Mouse (Mus musculus) brain, embryonic 14.5 days (tissue): ENCODE measurements at regions not wholly inside any gene's neighbourhood (a gene's known extent, or its start where the extent isn't known, plus 50 kb on each side); places are given as distances from the start of the nearest gene placed in this dataset.

Experiments
- DNase-seq: peaks from one replicate; pipeline ENCODE4 v3.0.0-alpha.2; 2011; ENCODE audit warnings: low read depth
- CTCF ChIP-seq: fragments of 200-500 bp; IDR thresholded peaks from 2 replicates; pipeline ENCODE4 v1.5.1; 2012; ENCODE audit warnings: inconsistent platforms, mild to moderate bottlenecking, moderate library complexity, borderline replicate concordance; ENCODE audit not compliant: insufficient read depth, insufficient read length; ENCODE audit errors: extremely low read depth
- POLR2A ChIP-seq: fragments of 200-500 bp; IDR thresholded peaks from 2 replicates; pipeline ENCODE4 v1.6.1; 2012; ENCODE audit warnings: mild to moderate bottlenecking, inconsistent platforms, borderline replicate concordance; ENCODE audit not compliant: poor library complexity, insufficient read depth, insufficient read length, severe bottlenecking; ENCODE audit errors: extremely low read depth

DNA sequence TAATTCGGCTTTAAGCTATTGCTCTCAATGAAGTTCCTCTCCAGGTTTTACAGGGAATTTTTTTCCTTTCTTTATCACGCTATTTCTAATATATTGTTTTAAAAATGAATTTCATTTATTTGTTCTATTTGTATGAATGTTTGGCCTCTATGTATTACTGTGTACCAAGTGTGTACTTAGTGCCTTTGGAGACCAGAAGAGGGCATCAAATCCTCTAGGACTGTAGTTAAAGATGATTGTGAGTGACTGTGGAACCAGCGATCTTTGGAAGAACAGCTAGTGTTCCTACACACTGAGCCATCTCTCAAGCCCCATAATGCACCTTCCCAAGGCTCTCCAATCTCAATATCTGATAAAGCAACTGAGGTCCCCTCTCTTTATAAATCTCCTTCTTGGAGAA lies 72.1 kb upstream of the Tnr start:
- no peak for TF ChIP-seq POLR2A
- no peak for TF ChIP-seq CTCF
- no peak for DNase-seq

DNA sequence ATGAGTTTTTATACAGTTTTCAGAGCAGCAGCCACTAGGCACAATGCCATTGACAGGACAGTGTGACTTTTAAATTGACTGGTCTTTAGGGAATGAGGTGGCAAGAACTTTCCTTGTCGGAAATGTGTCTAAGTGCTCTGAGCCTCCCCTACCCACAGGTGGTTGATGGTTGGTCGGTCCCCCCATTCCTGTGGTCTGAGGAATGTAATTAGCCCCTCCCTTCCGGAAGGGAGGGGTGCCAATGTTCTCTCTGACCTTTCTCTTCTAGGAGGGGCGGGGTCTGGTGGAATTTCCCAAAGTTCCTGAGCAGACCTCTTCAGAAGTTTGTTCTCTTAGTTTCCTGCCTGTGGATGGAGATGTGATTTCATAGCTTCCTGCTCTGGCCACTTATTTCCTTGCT lies 62.7 kb upstream of the Tnr start:
- no peak for DNase-seq
- TF ChIP-seq POLR2A = no peak
- TF ChIP-seq CTCF = no peak

DNA sequence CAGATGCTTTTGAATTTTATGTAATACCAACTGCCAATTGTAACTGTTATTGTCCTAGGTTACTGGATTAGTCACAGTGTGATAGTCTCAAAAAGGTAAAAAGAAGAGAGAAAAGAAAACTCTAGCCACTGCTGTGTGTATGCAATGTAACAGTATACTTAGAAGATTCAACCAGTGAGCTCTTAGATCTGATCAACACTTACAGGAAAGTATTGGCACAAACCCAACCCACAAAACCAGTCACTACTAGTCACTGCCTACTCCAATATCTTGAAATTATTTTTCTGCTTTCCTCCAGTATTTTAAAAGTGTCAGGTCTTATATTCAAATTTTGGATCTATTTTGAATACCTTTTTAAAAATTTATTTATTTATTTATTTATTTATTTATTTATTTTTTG lies 52.6 kb upstream of the Tnr start:
- DNase-seq = peak; percentile 6
- TF ChIP-seq POLR2A = no peak
- no peak for TF ChIP-seq CTCF
